Mouse (Mus musculus) forelimb bud, embryonic 11.5 days (tissue): ENCODE measurements around the gene Atpaf1.

Experiments used
- DNase-seq: peaks from one replicate; pipeline ENCODE4 v3.0.0-alpha.2; 2012; ENCODE audit warnings: low read depth, low spot score

Gene Atpaf1

DNA sequence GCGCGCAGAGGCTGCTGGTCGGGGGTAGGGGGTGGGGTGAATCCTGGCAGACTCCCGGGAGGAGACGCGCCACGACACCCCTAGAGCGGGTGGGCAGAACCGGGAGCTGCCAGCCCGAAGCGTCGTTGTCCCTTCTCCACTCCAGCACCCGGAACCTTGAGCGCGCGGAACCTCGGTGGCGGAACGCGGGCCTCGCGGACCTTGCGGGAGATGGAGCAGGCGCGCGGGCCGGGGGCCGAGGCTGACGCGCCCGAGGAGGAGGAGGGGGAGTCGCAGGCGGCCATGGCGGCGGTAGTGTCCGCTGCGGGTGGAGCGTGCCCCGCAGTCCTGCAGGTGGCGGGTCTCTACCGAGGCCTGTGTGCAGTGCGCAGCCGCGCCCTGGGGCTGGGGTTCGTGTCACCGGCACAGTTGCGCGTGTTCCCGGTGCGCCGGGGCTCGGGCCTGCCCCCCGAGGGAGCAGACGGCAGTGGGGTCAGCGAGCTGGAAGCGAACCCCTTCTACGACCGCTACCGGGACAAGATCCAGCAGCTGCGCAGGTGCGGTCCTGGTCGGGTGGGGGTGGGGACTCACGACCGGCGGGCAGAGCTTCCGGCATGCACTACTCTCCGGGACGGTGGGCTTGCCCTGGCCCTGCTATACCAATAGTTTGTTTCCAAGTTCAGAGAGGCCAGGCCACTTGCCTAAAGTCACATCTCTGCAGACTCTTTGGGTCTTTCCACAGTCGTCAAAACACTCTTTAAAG lies at the start of gene Atpaf1:
Atpaf1 (plus strand) TSS at position 44 of the 742 bp plus-strand sequence.
- peak; percentile 53 for DNase-seq

DNA sequence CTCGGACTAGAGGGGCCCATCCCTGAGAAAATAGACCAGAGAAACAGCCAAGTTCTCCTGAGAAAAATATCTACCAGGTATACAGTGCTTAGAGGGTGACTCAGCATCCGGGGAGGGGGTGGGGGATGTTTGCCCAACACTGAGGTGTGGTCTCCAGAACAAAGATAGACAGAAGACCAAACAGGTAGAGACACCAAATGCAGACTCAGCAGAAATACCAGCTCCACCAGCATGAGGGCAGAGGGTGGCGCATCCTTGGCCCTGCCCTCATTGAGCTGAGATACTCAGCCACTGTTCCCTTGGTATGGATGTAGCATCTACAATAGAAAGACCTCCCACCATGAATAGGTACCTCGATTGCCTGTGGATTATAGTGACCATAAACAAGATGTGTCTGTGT lies 49.7 kb upstream of the Atpaf1 start:
- no peak for DNase-seq

DNA sequence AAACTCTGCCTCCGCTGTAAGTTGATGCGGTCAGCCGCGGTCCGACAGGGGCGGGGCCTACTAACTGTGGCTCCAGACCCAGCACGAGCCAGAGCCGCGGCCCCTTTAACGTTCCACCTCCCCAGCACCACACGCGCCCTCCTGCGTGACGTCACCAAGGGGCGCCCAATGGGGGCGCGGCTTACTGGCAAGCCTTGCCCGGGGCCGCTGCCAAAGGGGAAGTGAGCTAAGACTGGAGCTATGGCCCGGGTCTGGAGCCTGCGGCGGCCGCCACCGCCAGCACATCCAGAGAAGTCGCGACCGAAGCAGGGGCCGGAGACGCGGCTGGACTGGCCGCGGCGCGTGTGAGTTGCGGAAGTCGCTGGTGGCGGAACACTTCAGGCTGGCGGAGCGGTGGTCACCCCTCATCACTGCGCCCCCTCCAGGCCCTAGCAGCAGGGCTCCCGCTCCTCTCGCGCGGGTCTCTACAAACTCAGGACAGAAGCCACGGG lies 47.0 kb upstream of the Atpaf1 start, which contains the start of gene Efcab14:
Efcab14 (plus strand) TSS at position 194 of the 491 bp plus-strand sequence.
- peak; percentile 98 for DNase-seq

DNA sequence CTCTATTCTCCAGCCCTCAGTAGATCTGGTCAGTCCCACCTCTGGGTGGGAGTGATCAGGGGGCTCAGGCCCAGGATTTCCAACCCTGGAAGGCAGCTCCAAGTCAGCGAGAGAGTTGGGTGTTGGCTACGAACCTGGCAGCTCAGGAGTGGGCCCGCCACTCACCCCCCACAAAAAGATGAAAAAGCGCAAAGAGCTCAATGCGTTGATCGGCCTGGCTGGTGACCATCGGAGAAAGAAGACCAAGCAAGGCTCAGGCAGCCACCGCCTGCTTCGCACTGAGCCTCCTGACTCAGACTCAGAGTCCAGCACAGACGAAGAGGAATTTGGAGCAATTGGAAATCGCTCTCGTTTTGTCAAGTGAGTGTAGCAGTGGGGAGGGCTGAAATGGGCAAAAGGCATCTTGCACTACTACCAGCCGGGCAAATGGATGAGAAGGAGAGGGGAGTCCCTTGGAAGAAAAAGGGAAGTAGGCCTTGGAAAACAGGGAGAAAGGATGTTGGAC lies 46.1 kb upstream of the Atpaf1 start:
- DNase-seq: no peak

DNA sequence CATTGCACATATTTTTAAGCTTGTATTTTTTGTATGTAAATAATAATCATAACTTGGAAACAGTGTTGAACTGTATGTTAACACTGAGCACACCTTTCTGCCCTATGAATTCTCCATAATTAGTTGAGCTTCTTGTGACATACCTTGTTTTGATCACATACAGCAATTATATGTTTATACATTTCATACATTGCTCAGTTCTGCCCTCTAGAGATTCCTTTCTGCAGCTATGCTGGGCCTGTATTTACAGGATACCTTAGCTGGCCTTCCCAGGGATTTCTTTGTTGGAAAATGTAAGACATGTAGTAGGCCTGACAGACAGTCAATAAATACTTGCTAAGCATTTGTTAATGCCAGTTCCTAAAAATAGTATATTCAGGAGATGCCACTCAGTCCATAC lies 42.0 kb upstream of the Atpaf1 start:
- DNase-seq: no peak

DNA sequence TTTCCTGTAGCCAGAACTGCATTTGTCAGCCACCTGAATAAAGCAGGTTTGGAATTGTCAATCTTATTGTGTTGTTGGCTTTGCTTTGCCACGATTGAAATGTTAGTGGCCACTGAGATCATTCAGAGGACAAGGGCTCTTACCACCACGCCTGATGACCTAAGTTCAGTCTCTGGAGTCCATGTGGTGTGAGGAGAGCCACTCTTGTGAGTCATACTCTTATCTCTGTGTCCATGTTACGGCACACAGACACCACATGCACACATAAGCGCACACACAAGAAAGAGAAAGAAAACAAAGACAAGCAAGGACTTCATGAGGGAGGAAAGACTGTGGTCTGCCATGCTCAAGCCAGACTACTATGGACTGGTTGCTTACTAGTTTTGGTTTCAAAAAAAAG lies 41.5 kb upstream of the Atpaf1 start:
- DNase-seq: no peak

DNA sequence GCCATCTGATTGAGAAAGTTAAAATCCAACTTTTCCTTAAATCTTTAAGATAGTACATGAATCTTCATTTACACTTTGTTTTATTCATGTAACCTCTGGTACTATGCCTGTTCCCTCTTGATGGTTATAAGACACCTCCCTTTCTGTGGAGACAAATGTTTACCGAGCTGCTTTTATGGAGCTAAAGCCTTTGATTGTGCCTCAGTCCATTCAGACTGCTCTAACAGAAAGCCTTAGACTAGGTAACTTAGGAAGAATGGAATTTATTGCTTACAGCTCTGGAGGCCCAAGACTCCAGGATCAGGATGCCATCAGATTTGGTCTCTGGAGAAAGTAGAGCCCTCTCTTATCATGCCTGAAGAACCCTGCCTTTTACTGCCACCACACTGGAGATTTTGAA lies 36.4 kb upstream of the Atpaf1 start:
- no peak for DNase-seq

DNA sequence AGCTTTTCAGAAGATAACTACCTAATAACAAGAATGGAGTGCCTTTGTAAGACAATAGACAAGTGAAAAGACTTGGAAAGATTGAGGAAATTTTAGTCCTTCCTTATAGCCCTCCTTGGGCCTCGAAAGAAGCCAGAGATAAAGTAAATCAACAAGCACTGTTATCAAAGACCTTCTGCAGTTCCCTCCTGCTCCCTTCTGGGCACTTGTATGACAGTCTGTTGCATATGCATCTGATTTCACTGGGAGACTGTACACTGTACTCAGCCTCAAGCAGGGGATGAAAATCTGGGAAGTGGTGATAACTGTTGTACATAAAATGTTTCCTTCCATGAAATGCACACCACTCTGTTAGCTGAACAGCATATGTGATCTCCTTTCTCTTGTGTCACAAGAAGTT lies 35.3 kb upstream of the Atpaf1 start:
- no peak for DNase-seq

DNA sequence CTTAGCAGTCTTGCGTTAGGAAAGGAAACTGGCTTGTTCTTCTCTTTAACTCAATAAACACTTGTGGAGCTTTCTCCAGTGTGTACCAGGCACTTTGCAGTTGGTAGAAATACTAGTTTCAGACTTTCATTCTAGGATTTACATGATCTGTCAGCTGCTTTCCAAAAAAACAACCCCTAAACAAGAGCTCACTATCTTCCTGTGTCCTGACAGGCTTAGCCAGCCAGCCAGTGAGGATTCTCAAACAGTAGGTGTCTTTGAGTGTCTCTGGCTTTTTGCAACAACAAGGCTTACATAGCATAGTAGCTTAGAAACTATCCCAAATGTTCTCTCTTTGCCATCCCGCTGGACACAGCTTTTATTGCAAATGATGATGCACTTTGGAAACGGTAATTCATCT lies 30.5 kb upstream of the Atpaf1 start:
- no peak for DNase-seq

DNA sequence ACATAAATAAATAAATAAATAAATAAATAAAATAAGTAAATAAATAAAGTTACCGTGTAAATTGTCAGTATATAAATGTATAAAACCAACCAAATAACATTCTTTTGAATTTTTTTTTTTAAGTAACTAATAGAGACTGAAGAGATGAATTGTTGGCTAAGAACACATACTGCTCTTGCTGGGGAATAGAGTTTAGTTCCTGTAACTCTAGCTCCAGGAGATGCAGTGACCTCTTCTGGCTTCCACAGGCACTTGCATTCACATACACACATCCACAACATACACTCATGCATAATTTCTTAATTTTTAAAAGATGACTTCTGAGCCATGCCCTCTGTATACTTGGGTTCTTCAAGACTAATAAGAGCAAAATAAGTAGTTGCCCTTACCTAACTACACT lies 29.8 kb upstream of the Atpaf1 start:
- no peak for DNase-seq

DNA sequence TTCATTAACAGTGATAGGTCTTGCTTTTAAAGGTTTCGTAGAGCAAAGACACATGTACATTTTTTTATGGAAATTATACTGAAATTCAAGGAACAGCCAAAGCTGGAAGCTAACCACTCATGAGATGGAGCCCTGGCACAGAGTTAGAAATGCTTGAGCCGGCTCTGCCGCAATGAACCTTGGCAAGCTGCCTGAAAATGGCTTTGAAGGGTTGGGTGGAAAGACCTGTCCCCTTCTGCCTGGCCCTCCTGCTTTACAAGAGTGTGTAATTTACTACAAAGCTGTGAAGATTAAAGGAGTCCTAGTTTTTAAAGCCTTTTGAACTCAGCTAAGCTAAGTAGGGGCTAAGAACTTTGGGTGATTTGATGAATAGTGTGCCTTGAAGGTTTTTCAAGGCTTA lies 23.4 kb upstream of the Atpaf1 start:
- DNase-seq: no peak

DNA sequence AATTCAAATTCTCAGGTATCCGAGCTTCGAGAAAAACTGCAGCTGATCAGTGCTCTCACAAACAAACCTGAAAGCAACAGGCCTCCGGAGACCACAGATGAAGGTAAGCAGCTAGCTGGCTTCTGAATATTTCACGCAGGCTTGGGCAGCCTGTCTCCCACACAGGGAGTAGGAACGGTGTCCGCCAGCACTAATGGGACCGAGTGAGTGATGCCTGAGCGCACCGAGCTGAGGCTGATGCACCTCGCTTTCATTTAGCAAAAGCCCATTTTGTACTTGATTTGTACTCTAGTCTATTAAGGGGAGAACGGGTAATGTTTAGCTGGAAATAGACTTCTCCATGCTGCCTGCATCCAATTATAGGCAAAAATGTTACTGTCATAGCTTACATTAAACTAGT lies 20.0 kb upstream of the Atpaf1 start:
- no peak for DNase-seq

DNA sequence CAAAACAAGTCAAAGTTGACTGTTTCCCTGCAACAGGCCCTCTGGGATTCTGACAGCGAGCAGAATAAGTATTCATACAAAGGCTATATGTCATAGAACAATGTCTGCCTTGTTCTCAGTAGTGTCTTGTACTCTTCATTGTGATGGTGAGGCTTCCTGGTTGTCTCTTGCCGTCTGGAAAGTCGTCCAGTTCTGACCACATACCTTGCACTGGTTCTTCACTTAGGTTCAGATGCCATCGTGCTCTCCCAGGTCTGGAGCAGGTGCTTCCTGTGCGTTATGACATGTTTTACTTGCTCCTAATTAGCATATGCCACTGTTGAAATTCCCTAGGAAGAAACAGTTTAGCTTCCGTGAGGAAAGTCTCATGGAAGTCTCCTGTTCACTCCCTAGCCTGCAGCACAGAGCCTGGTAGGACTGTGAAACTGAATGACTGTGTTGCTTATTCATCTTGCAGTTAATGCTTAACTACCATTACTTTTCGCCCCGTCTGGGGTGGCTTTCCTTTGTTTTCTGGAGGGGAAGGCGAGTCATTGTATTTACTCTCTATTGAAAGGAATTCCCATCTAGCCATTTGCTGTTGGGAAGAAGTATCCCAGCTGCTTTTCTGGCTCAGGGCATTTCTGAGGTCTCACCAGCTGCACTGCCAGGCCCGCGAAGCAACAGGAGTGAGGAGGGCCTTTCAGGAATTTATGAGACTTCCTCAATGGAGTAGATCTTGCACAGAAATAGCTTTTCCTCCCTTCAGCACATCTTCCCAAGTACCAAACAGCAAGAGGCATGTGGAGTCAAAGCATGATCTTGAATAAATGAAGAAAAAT lies 16.8 kb upstream of the Atpaf1 start:
- no peak for DNase-seq

DNA sequence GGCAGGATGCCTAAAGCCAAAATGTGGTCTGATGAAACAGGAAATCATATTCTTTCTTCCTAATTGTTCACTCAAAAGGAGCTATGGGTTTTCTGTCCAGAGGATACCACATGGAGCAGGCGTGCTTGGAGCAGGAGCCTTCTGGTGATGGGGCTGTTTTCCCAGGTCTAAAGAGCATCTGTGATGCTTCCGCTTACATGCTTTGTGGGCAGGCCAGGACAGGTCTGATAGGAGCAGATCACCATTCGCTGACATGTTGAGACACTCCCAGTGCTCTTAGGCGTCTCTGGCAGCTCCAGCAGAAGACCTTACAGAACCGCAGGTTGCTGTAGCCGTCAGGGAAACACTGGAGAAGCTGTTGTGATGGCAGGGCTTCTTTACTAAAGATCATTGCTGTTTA lies 9.6 kb upstream of the Atpaf1 start:
- DNase-seq: no peak

DNA sequence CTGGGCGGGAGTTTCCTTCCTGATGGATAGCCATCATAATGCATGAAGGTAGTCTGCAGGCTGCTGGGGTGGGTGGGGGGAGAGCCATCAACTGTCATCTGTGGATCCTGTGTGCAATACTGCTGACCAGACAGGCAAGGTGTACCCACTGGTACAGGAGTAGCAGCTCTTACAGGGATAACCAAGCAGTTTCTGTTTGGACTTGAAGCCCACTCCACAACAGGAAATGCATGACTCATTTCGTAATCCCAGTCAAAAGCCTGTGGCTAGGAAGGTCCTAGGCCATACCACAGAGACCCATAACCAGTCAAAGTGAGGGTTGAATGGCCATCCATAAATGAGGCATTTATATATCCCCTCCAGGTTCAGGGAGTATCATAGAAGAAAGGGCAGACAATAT lies 7.0 kb upstream of the Atpaf1 start:
- no peak for DNase-seq

DNA sequence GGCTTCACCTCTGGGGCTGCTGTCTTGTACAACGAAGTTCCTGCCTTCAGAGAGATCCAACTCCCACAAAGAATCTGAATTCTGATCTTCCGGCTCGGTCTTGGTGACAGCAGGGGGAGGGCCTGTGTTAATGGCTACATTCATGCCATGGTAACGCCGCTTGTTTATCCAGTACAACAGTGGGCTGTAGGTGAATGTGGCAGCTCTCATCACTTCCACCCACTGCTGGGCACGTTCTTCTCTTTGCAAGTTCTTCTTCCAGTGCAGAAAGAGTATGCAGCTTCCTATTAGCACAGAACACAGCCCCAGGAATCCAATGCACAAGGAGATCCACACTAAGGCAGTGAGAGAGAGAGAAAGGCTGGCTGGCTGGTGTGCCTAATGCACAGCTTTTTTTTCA lies 4.3 kb upstream of the Atpaf1 start:
- no peak for DNase-seq

DNA sequence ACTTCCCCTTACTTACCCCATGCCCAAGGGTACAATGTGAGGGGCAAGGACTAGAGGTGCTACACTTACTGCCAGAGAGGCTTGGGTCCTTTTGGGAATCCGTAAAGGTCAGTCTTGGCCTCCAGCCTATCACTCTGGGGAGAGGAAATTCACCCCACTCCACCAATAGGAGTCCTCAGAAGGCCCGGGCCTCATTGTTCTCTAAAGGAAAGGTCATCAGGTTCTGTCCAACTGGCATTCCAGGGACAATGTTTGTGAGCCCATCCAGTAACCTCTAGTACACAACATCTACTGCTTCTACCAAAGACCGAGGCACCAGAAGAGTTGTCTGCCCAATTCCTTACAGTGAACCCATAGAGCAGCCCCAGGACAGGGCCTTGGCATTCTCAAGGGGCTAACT lies 3.7 kb upstream of the Atpaf1 start, which contains the start of gene Tex38:
Tex38 (minus strand) TSS at position 101 of the 400 bp plus-strand sequence.
- no peak for DNase-seq

DNA sequence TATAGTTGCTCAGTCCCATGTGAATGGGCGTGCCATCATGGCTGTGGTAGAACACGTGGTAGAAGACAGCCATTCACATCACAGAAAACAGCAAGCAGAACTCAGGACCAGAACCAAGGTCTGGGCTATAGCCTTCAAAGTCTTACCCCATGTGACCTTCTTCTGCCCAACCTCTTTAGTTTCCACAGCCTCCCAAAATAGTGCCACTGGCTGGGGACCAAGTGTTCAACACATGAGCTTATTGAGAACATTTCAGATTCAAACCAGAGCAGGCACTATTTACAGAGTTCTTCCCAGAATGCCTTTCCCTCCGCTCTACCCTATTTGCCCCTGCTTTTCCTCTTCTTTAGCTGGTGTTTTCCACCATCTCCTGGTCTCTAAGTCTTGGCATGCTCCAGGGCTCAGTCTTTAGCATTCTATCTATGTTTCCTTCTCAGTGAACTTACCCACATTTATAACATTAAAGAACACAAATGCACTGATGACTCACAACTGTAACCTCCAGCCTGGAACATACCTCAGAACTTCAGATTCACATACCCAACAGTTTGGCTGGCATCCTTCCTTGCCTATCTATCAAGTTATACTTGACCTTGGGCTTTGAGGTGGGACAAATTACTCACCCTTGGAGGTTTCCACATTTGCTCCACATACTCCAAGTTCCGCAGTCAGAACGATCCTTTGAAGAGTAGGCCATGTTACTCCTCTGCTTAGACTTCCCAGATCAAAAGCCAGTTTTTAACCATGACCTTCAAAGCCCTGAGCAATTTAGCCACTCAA lies 2.4 kb upstream of the Atpaf1 start:
- no peak for DNase-seq

DNA sequence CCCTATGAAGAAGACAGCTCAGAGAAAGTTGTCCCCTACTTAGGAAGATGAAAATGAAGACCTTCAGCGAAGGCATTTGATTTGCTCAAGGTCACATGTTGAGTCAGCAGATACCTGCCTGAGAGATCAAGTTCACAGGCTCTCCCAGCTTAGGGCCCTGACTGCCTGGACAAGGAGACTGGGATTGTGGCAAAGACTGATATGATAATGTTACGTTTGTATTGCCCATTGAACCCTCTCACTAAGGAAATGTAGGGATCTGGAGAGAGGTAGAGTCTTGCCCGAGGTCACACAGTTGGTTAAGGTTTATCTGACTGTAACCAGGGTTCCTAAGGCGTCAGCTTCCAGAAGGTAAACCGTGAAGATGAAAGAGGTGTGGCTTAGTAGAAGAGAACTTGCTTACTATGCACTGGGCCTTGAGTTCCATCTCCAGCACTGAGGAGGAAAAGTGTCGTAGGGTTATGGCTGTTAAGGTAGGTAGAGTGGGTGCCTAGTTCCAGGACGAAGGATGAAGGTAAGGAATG lies 961 bp downstream of the Atpaf1 start:
- no peak for DNase-seq

DNA sequence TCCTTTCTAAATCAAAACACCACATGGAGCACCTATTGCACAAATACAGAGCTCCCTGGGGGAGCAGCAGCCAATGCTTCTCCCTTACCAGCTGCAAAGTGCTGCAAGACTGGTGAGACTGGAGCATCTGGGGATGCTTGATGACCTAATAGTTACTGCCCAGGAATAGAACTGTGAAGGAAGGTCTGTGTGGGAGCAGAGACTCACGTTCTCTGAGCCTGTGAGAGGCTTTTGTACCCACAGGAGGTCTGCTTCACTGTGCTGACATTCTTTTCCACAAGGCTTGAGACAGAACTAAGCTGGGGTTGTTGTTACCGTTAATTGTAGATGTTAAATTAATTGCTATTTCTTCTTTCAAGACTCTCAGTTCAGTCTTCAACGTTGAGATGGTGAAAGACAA lies 6.3 kb downstream of the Atpaf1 start:
- DNase-seq: no peak

DNA sequence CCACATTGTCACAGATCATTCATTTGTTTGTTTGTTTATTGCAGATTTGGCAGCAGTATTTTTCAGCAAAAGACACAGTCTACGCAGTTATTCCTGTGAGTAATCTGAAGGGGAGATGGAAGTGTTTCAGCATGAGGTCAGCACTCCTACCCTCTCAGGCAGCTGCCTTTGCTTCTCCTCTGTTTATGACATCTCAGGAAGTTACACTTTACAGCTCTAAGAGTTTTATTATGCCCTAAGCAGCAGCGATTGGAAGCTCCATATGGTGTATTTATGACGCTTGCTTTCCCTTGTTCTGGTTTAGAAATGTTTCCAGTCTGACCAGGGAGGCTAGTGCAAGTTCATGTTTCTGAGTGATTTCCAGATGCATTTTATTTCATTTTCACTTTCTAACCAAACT lies 10.7 kb downstream of the Atpaf1 start:
- peak; percentile 23 for DNase-seq

DNA sequence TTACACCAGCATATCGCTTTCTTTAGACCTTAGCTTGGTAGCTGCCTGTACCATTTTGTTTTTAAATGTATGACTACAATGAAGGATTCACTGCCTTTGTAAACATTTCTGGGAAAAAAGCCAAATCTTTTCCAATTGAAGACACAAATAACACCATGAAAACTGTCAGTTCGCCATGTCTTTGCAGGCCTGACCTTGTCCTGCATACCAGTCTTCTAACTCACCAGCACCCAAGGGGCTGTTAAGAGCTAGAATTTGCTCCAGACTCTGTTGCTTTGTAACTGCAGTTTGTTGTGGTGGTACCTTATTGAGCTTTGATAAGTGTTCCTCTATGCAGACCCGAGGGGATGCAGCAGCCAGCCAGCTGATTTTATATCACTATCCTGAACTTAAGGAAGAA lies 15.4 kb downstream of the Atpaf1 start:
- no peak for DNase-seq
